Mouse (Mus musculus) lung, postnatal 0 days (tissue): Measurements from ENCODE around the gene Arfip2.

ENCODE experiments used
- CTCF ChIP-seq: IDR thresholded peaks from 2 replicates; pipeline ENCODE4 v1.5.1; 2016; ENCODE audit warnings: antibody characterized with exemption, mild to moderate bottlenecking
- EP300 ChIP-seq: IDR thresholded peaks from 2 replicates; pipeline ENCODE4 v1.6.1; 2016; ENCODE audit warnings: antibody characterized with exemption, mild to moderate bottlenecking, control low read depth

- TF ChIP-seq CTCF (no peak), EP300 (no peak)
These were observed at the start of gene Arfip2, which contains the start of gene Gm45799 for GRCm38 (mm10) chr7:105640233-105640893.
